Mouse (Mus musculus): Measurements from ENCODE around the gene Mcub. TPM values are rescaled to one million over a fixed set of nuclear protein-coding genes. Genes with fewer than 3 reads are reported as not detected.

The Mcub gene
- total and polyA plus RNA-seq, 3 experiments: 2.9 to 3.8 (median 3.7) TPM

Other genes starting within 250 kb of the Mcub start
- 2.6 and 3.9 TPM in 2 replicates for gene Egf, start 214.9 kb downstream of the Mcub start, total RNA-seq (2012; rRNA removed)
- gene Egf, start 214.9 kb downstream of the Mcub start, total RNA-seq (2014; rRNA removed): 2.3 and 2.7 TPM in 2 replicates
- gene Egf, start 214.9 kb downstream of the Mcub start, polyA plus RNA-seq (2012; ENCODE audit: insufficient read length, low read depth): 3.4 and 4.1 TPM in 2 replicates
- gene Lrit3, start 166.2 kb downstream of the Mcub start, total RNA-seq (2012; rRNA removed): not detected in 2 replicates
- gene Lrit3, start 166.2 kb downstream of the Mcub start, total RNA-seq (2014; rRNA removed): not detected in 2 replicates
- not detected in 2 replicates for gene Lrit3, start 166.2 kb downstream of the Mcub start, polyA plus RNA-seq (2012; ENCODE audit: insufficient read length, low read depth)
- 0.08 and 0.17 TPM in 2 replicates for gene Rrh, start 147.6 kb downstream of the Mcub start, total RNA-seq (2012; rRNA removed)
- not detected in 2 replicates for gene Rrh, start 147.6 kb downstream of the Mcub start, total RNA-seq (2014; rRNA removed)
- gene Rrh, start 147.6 kb downstream of the Mcub start, polyA plus RNA-seq (2012; ENCODE audit: insufficient read length, low read depth): 0.14 and 0.30 TPM in 2 replicates
- 90.7 and 111 TPM in 2 replicates for gene Gar1, start 138.8 kb downstream of the Mcub start, total RNA-seq (2012; rRNA removed)
- gene Gar1, start 138.8 kb downstream of the Mcub start, total RNA-seq (2014; rRNA removed): 45.7 and 47.3 TPM in 2 replicates
- gene Gar1, start 138.8 kb downstream of the Mcub start, polyA plus RNA-seq (2012; ENCODE audit: insufficient read length, low read depth): 363 and 381 TPM in 2 replicates
- gene Cfi, start 134.3 kb downstream of the Mcub start, total RNA-seq (2012; rRNA removed): 0.04 TPM in 1 of 2 replicates, not detected in the other
- not detected in 2 replicates for gene Cfi, start 134.3 kb downstream of the Mcub start, total RNA-seq (2014; rRNA removed)
- 0.14 TPM in 1 of 2 replicates, not detected in the other for gene Cfi, start 134.3 kb downstream of the Mcub start, polyA plus RNA-seq (2012; ENCODE audit: insufficient read length, low read depth)
- gene Pla2g12a, start 91.6 kb downstream of the Mcub start, total RNA-seq (2012; rRNA removed): 38.4 and 50.2 TPM in 2 replicates
- gene Pla2g12a, start 91.6 kb downstream of the Mcub start, total RNA-seq (2014; rRNA removed): 78.3 and 81.6 TPM in 2 replicates
- gene Pla2g12a, start 91.6 kb downstream of the Mcub start, polyA plus RNA-seq (2012; ENCODE audit: insufficient read length, low read depth): 58.6 and 62.1 TPM in 2 replicates
- 6.0 and 10.5 TPM in 2 replicates for gene Casp6, start 68.8 kb downstream of the Mcub start, total RNA-seq (2012; rRNA removed)
- gene Casp6, start 68.8 kb downstream of the Mcub start, total RNA-seq (2014; rRNA removed): 14.4 and 15.3 TPM in 2 replicates
- 26.2 and 31.7 TPM in 2 replicates for gene Casp6, start 68.8 kb downstream of the Mcub start, polyA plus RNA-seq (2012; ENCODE audit: insufficient read length, low read depth)
- 26.6 and 31.2 TPM in 2 replicates for gene Sec24b, start 91.3 kb upstream of the Mcub start, total RNA-seq (2012; rRNA removed)
- gene Sec24b, start 91.3 kb upstream of the Mcub start, total RNA-seq (2014; rRNA removed): 10.4 and 14.3 TPM in 2 replicates
- gene Sec24b, start 91.3 kb upstream of the Mcub start, polyA plus RNA-seq (2012; ENCODE audit: insufficient read length, low read depth): 38.7 and 50.6 TPM in 2 replicates
- gene Col25a1, start 161.3 kb upstream of the Mcub start, total RNA-seq (2012; rRNA removed): not detected in 2 replicates
- not detected in 2 replicates for gene Col25a1, start 161.3 kb upstream of the Mcub start, total RNA-seq (2014; rRNA removed)
- gene Col25a1, start 161.3 kb upstream of the Mcub start, polyA plus RNA-seq (2012; ENCODE audit: insufficient read length, low read depth): not detected in 2 replicates